In genomic region chr4:106737904-106738303, GRCm38 (mm10) we compare ENCODE assay signal across 23 mouse cellular contexts. TPM values are rescaled to one million over a fixed set of nuclear protein-coding genes. Genes with fewer than 3 reads are reported as not detected.
DNase-seq lines count a peak whose midpoint lies in the region; ATAC-seq and TF ChIP-seq lines count a peak whose summit lies in the region.
"Had no signal": no experiment of that assay in that cellular context is flagged by ENCODE, and none has a peak within 500 bp of the region (broad histone marks: within the 10 kb centered on the region; RNA-seq: fewer than 3 reads in every experiment).

No protein-coding gene starts in this region.

- WGBS in kidney, embryonic 14.5 days, result 64% methylated on average over 3 of the region's 3 CpGs

- TF ChIP-seq CTCF in brain, embryonic 14.5 days (IDR thresholded peaks at IDR 0.05; ENCODE audit: borderline replicate concordance, extremely low read depth, insufficient read depth, insufficient read length), result no peak

- H3K4me1 ChIP-seq in kidney, embryonic 14.5 days (ENCODE audit: control insufficient read depth, insufficient read depth, low read length), result peaks cover 5% of the 10 kb centered on the region; the same call in 1 of the 2 replicates
- H3K4me1 ChIP-seq: embryonic facial prominence, embryonic 15.5 days; heart, embryonic 13.5 days; hindbrain, embryonic 15.5 days had no signal

- no peak overlapping the region for H3K27ac ChIP-seq in kidney, embryonic 14.5 days (ENCODE audit: low read depth, low read length)
- H3K27ac ChIP-seq: embryonic facial prominence, embryonic 15.5 days; heart, embryonic 13.5 days; hindbrain, embryonic 15.5 days had no signal

- H3K4me2 ChIP-seq in kidney, embryonic 14.5 days (replicated peaks; ENCODE audit: low read depth, low read length), result no peak overlapping the region
- H3K4me2 ChIP-seq: embryonic facial prominence, embryonic 15.5 days; heart, embryonic 13.5 days; hindbrain, embryonic 15.5 days had no signal

- TF ChIP-seq POLR2A in brain, embryonic 14.5 days (IDR thresholded peaks at IDR 0.05; ENCODE audit: borderline replicate concordance, extremely low read depth, insufficient read depth, insufficient read length, poor library complexity, severe bottlenecking), result no peak

- H3K9me3 ChIP-seq in kidney, embryonic 14.5 days (ENCODE audit: control insufficient read depth, low read length), result no peaks in the 10 kb centered on the region
- H3K9me3 ChIP-seq: embryonic facial prominence, embryonic 15.5 days; heart, embryonic 13.5 days; hindbrain, embryonic 15.5 days had no signal

- no peak overlapping the region for H3K4me3 ChIP-seq in kidney, embryonic 14.5 days (ENCODE audit: low read length)
- H3K4me3 ChIP-seq: embryonic facial prominence, embryonic 15.5 days; erythroblast, embryonic 14.5 days; heart, embryonic 13.5 days; hindbrain, embryonic 15.5 days had no signal

- no peak overlapping the region for H3K9ac ChIP-seq in kidney, embryonic 14.5 days (ENCODE audit: low read depth, low read length)
- H3K9ac ChIP-seq: embryonic facial prominence, embryonic 15.5 days; heart, embryonic 13.5 days; hindbrain, embryonic 15.5 days had no signal

- peak; percentile 42 for DNase-seq in kidney, adult 18-20 months
- peak; percentile 61 for DNase-seq in brain, embryonic 14.5 days (ENCODE audit: low read depth)
- DNase-seq in kidney, adult 9 months, result peak; percentile 81
- DNase-seq in kidney, postnatal 14 days, result peak; percentile 18
- DNase-seq: adrenal gland, adult 2 months; adrenal gland, postnatal 36 days; cerebellum, adult 11 months; cerebellum, adult 8-10 months; cerebellum, postnatal 14 days; embryo, embryonic 11 days; gastrocnemius, postnatal 36 days; heart, adult 11 months; heart, postnatal 36 days had no signal

- ATAC-seq in kidney, embryonic 14.5 days (ENCODE audit: low FRiP score, low TSS enrichment), result no peak
- no peak for ATAC-seq in inflammation-experienced regulatory T-cells, adult 6 months

- H3K36me3 ChIP-seq in kidney, embryonic 14.5 days (ENCODE audit: control insufficient read depth, insufficient read depth, low read length), result no peaks in the 10 kb centered on the region
- H3K36me3 ChIP-seq: embryonic facial prominence, embryonic 15.5 days; heart, embryonic 13.5 days; hindbrain, embryonic 15.5 days had no signal

- H3K27me3 ChIP-seq in kidney, embryonic 14.5 days (ENCODE audit: control insufficient read depth, insufficient read depth, low read length), result no peaks in the 10 kb centered on the region
- H3K27me3 ChIP-seq: embryonic facial prominence, embryonic 15.5 days; heart, embryonic 13.5 days; hindbrain, embryonic 15.5 days had no signal

RNA-seq across cellular contexts. Expression of gene Fam151a, which starts 4.2 kb away (rescaled TPM):
- polyA plus RNA-seq in kidney, embryonic 14.5 days (2014; fragmentation: Nextera tagmentation; extraction: Ambion mirVana), result 3.6 and 4.5 TPM in 2 replicates
- not detected in 2 replicates for polyA plus RNA-seq in brain, embryonic 14.5 days (2012; rRNA removed)
- polyA plus RNA-seq in inflammation-experienced regulatory T-cells, adult 6 months (2017; shearing (Covaris generic)), result not detected
- polyA plus RNA-seq: adrenal gland, adult 2 months; erythroblast, embryonic 14.5 days; forebrain, embryonic 11.5 days; heart, postnatal 0 days; hindbrain, embryonic 11.5 days; hindbrain, embryonic 15.5 days had no signal

RNA-seq across cellular contexts. Expression of gene Mroh7, which starts 7.2 kb away (rescaled TPM):
- 0.29 and 0.47 TPM in 2 replicates for polyA plus RNA-seq in kidney, embryonic 14.5 days (2014; fragmentation: Nextera tagmentation; extraction: Ambion mirVana)
- 1.3 and 1.8 TPM in 2 replicates for polyA plus RNA-seq in brain, embryonic 14.5 days (2012; rRNA removed)
- polyA plus RNA-seq in inflammation-experienced regulatory T-cells, adult 6 months (2017; shearing (Covaris generic)), result not detected
- polyA plus RNA-seq: embryonic facial prominence, embryonic 11.5 days; erythroblast, embryonic 14.5 days; forebrain, embryonic 11.5 days had no signal

RNA-seq across cellular contexts. Expression of gene Ttc4, which starts 59.2 kb away (rescaled TPM):
- polyA plus RNA-seq in kidney, embryonic 14.5 days (2014; fragmentation: Nextera tagmentation; extraction: Ambion mirVana), result 60.9 and 90.5 TPM in 2 replicates
- polyA plus RNA-seq in brain, embryonic 14.5 days (2012; rRNA removed), result 177 and 273 TPM in 2 replicates
- 10 to 100 TPM; 40.1 to 63.1 (median 60.4) TPM for polyA plus RNA-seq in inflammation-experienced regulatory T-cells, adult 6 months (2017; shearing (Covaris generic))

Comparison
In these comparisons a context has a peak if more than half of its experiments do, and no peak if none do; other contexts are left out.
1. DNase-seq: peak in every context shown above with its lines; median percentile 81 in kidney, adult 9 months; 61 in brain, embryonic 14.5 days; 42 in kidney, adult 18-20 months; 18 in kidney, postnatal 14 days.